Mouse (Mus musculus) hematopoietic stem cell, adult 5-6 weeks (primary cell): ENCODE measurements around the gene Gm10563. TPM values are rescaled to one million over a fixed set of nuclear protein-coding genes. Genes with fewer than 3 reads are reported as not detected.

Experiments
- ATAC-seq, 2 experiments: fragments of 125-278 bp in 1 of 2; replicated peaks in 1 of 2; 2 replicates each; pipeline ENCODE4 v1.8.0; 2016 to 2017; ENCODE audit warnings: inconsistent platforms in 2 of 2, mild to moderate bottlenecking in 2 of 2, moderate number of reproducible peaks in 2 of 2, low read depth in 1 of 2, moderate TSS enrichment in 1 of 2; ENCODE audit not compliant: low FRiP score in 2 of 2, poor library complexity in 2 of 2, severe bottlenecking in 2 of 2, insufficient read depth in 1 of 2, low TSS enrichment in 1 of 2
- total RNA-seq: library from RNA; stranded (forward); fragments of 172-1452, 232-1000 nt; gene quantifications from 2 replicates; pipeline ENCODE4 v1.2.3, GENCODE M21; 2017

Gene Gm10563
- total RNA-seq, 1 experiment from 2014 or later: not detected

GRCm38 (mm10) chr4:155605132-155605531, 40.1 kb downstream of the Gm10563 start:
- no peak for ATAC-seq

DNA sequence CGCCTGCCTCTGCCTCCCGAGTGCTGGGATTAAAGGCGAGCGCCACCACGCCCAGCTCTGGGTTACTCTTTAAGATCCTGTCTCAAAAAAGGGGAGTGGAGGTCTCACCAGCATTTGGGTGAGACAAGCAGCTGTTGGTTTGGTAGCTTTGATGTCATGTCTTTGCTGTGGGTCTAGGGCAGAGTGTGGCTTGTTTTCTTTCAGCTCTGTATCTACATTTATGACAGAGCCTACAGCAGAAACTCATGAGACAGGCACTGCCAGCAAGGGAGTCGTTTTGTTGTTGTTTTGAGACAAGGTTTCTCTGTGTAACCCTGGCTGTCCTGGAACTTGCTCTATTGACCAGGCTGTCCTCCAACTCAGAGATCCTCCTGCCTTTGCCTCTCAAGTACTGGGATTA, 41.4 kb downstream of the Gm10563 start:
- ATAC-seq: no peak

GRCm38 (mm10) chr4:155602753-155603152, 42.5 kb downstream of the Gm10563 start:
- ATAC-seq: no peak

- ATAC-seq: no peak
Measured at GRCm38 (mm10) chr4:155601997-155602456, 43.2 kb downstream of the Gm10563 start.

DNA sequence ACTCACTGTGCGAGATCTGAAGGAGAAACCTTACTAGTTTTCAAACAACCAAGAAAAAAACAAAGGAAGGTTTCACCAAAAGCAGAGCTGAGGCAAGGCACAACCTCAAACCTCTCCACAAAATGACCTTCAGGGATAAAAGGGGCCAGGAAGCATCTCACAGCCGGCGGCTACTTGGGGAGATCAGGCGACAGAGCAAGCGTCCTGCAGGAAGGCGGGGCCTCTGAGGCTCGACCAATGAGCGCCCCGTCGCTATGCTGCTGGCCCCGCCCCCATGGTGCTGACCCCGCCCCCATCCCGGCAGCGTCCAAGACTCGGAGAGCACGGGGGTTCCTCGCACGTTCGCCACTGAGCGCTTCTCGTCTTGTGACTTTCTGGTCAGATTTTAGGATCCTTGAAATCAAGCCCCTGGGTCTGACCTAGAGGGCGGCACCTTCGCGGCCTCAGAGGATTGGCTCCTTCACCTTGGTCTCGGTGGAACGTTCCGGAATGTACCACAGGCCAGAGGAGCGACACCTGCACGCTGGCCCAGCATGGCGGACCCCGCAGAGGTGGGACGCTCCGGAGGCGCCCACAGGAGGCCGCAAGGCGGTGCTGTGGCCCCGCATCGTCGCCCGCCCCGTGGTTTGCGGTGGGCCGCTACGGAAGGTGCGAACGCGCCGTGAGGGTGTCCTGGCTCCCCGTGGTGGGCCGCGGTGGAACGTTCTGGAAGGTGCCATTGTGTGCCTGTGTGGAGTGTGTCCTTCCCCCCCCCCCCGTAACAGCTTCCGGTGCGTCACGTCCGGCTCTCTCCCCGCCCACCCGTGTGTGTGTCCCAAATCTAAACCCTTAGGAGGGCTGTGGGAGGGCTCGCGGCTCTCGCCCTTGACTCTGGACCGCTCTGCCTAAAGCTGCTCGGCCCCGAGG, 43.9 kb downstream of the Gm10563 start, which contains the start of gene Slc35e2:
Gene Slc35e2, plus strand, starts transcription at position 326 of the 906 bp plus-strand sequence.
- peak; percentile 84 to 89 for ATAC-seq

DNA sequence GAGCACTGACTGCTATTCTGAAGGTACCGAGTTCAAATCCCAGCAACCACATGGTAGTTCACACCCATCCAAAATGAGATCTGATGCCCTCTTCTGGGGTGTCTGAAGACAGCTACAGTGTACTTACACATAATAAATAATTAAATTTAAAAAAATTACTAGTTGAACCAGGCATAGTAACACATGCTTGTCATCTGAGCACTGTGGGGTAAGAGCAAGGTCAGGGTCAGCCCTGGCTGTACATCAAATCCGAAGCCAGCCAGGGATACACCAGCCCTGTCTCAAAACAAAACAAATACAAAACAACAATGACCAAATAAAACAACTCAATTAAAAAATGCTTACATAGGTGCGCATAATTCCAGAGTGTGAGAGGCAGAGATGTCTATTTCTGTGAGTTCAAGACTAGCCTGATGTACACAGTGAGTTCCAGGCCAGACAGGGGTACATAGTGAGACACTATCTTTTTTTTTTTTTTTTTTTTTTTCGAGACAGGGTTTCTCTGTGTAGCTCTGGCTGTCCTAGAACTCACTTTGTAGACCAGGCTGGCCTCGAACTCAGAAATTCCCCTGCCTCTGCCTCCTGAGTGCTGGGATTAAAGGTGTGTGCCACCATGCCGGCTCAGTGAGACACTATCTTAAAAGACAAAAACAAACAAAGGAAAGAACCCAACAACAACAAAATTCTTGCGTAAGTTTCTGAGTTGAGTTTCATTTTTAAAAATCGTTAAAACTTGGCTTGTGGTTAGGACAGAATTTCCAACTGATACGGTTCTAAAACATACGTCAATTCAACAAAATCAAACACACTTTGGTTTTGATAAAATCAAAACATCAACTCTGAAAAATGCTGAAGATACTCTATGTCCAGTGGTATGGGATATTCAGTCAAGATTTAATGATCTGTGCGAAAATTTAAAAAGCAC, 45.0 kb downstream of the Gm10563 start:
- no peak for ATAC-seq

- no peak for ATAC-seq
Measured at GRCm38 (mm10) chr4:155598536-155598935, 46.7 kb downstream of the Gm10563 start.

DNA sequence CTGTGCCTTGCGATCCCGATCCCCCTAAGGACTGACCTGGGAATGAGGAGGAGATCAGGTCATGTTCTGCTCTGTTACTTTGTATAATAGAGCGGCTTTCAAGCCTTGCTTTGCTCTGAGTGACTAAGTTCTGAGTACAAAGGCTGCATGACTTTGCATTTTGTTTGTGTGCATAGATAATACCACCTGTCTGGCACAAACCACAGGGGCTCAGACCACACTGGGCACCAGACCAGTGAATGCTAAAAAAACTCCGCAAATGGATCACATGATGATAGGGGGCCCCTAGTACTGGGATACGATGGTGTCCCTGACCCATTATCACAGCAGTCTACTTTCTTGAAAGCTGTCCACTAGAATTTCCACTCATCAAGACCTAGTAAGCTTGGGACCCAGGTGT, 48.6 kb downstream of the Gm10563 start:
- ATAC-seq: peak; percentile 31 to 60

DNA sequence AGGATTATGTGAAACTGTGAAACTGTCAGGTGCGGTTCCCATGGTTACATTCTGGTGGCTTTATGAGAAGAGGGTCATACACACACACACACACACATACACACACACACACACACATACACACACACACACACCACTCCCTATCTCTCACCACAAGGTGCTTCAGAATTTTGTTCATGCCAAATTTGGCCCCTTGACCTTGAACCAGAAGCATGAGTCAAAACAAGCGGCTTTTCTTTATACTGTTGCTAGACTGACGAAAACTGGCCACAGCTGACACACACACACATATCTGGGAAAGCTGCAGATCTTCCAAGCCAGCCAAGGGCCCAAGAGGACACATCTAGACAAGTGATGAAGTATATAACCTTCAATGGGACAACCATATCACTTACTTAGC, 49.4 kb downstream of the Gm10563 start:
- ATAC-seq: no peak

- no peak for ATAC-seq
Measured at GRCm38 (mm10) chr4:155593780-155594179, 51.4 kb downstream of the Gm10563 start.

- peak in 1 of 2 experiments; percentile 33; a peak in 2 of 4 replicates for ATAC-seq
Measured at GRCm38 (mm10) chr4:155591012-155591719, 54.0 kb downstream of the Gm10563 start.

DNA sequence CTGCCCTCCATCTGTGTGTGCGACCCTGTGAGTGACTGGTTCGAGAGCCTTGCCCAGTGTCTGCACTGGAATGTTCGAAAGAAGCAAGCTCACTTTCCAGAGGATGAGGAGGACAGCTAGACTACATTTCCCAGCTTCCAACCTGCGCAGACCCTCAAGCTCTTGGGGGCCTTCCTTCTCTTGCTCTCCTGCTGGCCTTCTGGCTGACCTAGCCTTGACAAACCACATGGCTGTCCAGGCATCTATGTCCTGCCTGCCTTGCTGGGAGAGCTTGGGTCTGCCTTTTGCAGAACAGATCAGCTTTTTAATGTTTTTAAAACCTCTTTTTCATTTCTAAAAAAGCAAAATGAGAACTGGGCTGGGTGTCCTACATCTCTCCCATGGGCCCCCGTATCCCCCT, 55.9 kb downstream of the Gm10563 start:
- ATAC-seq: no peak

- ATAC-seq: peak; percentile 32 to 50; a peak in 3 of 4 replicates
Measured at GRCm38 (mm10) chr4:155582279-155582905, 62.8 kb downstream of the Gm10563 start.

DNA sequence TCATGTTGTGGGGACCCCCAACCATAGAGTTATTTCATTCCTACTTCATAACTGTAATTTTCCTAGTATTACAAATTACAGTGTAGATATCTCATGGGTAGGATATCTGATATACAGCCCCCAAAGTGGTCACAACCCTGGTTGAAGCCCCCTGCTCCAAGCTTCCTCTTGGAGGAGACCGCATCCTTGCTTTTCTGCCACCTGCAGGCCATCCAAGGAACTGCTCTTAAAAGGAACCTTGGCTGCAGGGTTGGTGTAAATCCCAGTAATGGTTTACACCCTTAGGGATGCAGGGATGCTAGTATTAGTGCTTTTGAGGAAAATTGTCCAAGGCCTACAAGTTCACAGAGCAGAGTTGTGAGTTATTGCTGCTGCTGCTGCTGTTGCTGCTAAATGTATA, 64.8 kb downstream of the Gm10563 start:
- ATAC-seq: 0 out of 4 replicates have a peak, but pooled peaks have one; percentile 24 to 65

- no peak for ATAC-seq
Measured at GRCm38 (mm10) chr4:155578336-155579125, 66.7 kb downstream of the Gm10563 start.

GRCm38 (mm10) chr4:155577741-155578140, 67.5 kb downstream of the Gm10563 start:
- ATAC-seq: no peak
